Mouse (Mus musculus): ENCODE results near the gene Stk32b. TPM values are rescaled to one million over a fixed set of nuclear protein-coding genes. Genes with fewer than 3 reads are reported as not detected.

The Stk32b gene
- polyA plus RNA-seq, 1 experiment from 2014 or later = 0.43 TPM

GRCm38 (mm10) chr5:37659177-37659576, 57.8 kb downstream of the Stk32b start:
- Histone ChIP-seq H3K36me3 (ENCODE audit: insufficient read depth) (no peaks in the 10 kb centered on the region), H3K4me1 (ENCODE audit: insufficient read depth) (no peaks in the 10 kb centered on the region), H3K27ac (ENCODE audit: low read depth) (no peak overlapping the region), H3K9ac (no peak overlapping the region), H3K9me3 (ENCODE audit: low read depth, low read length) (no peaks in the 10 kb centered on the region), H3K4me3 (ENCODE audit: low read depth, low read length) (no peak overlapping the region), H3K4me2 (no peak overlapping the region), H3K27me3 (ENCODE audit: insufficient read depth, low read length) (no peaks in the 10 kb centered on the region)
- no peak for ATAC-seq (ENCODE audit: insufficient read depth)
- TF ChIP-seq CTCF (IDR thresholded peaks at IDR 0.05; ENCODE audit: low read depth) = no peak
- WGBS = 81% methylated on average over 4 of the region's 4 CpGs
- DNase-seq = no peak

- TF ChIP-seq CTCF (IDR thresholded peaks at IDR 0.05; ENCODE audit: low read depth) = no peak
- Histone ChIP-seq H3K4me2 (no peak overlapping the region), H3K27ac (ENCODE audit: low read depth) (no peak overlapping the region), H3K4me3 (ENCODE audit: low read depth, low read length) (no peak overlapping the region), H3K36me3 (ENCODE audit: insufficient read depth) (no peaks in the 10 kb centered on the region), H3K9ac (no peak overlapping the region), H3K9me3 (ENCODE audit: low read depth, low read length) (no peaks in the 10 kb centered on the region), H3K27me3 (ENCODE audit: insufficient read depth, low read length) (no peaks in the 10 kb centered on the region), H3K4me1 (ENCODE audit: insufficient read depth) (no peaks in the 10 kb centered on the region)
- WGBS = 77% methylated on average over 6 of the region's 6 CpGs
- DNase-seq (no peak), ATAC-seq (ENCODE audit: insufficient read depth) (no peak)
Measured at GRCm38 (mm10) chr5:37657741-37658140, 59.2 kb downstream of the Stk32b start.

- H3K4me3 ChIP-seq (ENCODE audit: low read depth, low read length) = no peak overlapping the region
- no peak for TF ChIP-seq CTCF (IDR thresholded peaks at IDR 0.05; ENCODE audit: low read depth)
- no peaks in the 10 kb centered on the region for H3K27me3 ChIP-seq (ENCODE audit: insufficient read depth, low read length)
- no peak overlapping the region for H3K9ac ChIP-seq
- no peak for ATAC-seq (ENCODE audit: insufficient read depth)
- H3K36me3 ChIP-seq (ENCODE audit: insufficient read depth) = no peaks in the 10 kb centered on the region
- H3K4me2 ChIP-seq = no peak overlapping the region
- 76% methylated on average over 5 of the region's 5 CpGs for WGBS
- no peaks in the 10 kb centered on the region for H3K9me3 ChIP-seq (ENCODE audit: low read depth, low read length)
- H3K27ac ChIP-seq (ENCODE audit: low read depth) = no peak overlapping the region
- H3K4me1 ChIP-seq (ENCODE audit: insufficient read depth) = 0 out of 2 replicates have a peak, but pooled peaks cover under 1% of the 10 kb centered on the region
- no peak for DNase-seq
Measured at GRCm38 (mm10) chr5:37655208-37655607, 61.8 kb downstream of the Stk32b start.

- H3K4me3 ChIP-seq (ENCODE audit: low read depth, low read length) = no peak overlapping the region
Measured at GRCm38 (mm10) chr5:37650681-37651211, 66.2 kb downstream of the Stk32b start.

GRCm38 (mm10) chr5:37650089-37650601, 66.8 kb downstream of the Stk32b start:
- WGBS = 72% methylated on average over 1 of the region's 1 CpGs
- Histone ChIP-seq H3K4me1 (ENCODE audit: insufficient read depth) (0 out of 2 replicates have a peak, but pooled peaks cover 2% of the 10 kb centered on the region), H3K9me3 (ENCODE audit: low read depth, low read length) (no peaks in the 10 kb centered on the region), H3K27ac (ENCODE audit: low read depth) (no peak overlapping the region), H3K4me3 (ENCODE audit: low read depth, low read length) (no peak overlapping the region), H3K27me3 (ENCODE audit: insufficient read depth, low read length) (no peaks in the 10 kb centered on the region), H3K36me3 (ENCODE audit: insufficient read depth) (no peaks in the 10 kb centered on the region), H3K9ac (no peak overlapping the region), H3K4me2 (no peak overlapping the region)
- no peak for ATAC-seq (ENCODE audit: insufficient read depth)
- DNase-seq = no peak
- TF ChIP-seq CTCF (IDR thresholded peaks at IDR 0.05; ENCODE audit: low read depth) = no peak

More at GRCm38 (mm10) chr5:37650681-37651211, 66.2 kb downstream of the Stk32b start:
- ATAC-seq (ENCODE audit: insufficient read depth) (peak; percentile 52; the same call in 1 of the 2 replicates), DNase-seq (peak; percentile 62)
- 43% methylated on average over 10 of the region's 10 CpGs for WGBS
- Histone ChIP-seq H3K36me3 (ENCODE audit: insufficient read depth) (no peaks in the 10 kb centered on the region), H3K27ac (ENCODE audit: low read depth) (no peak overlapping the region), H3K9ac (no peak overlapping the region), H3K27me3 (ENCODE audit: insufficient read depth, low read length) (no peaks in the 10 kb centered on the region), H3K9me3 (ENCODE audit: low read depth, low read length) (no peaks in the 10 kb centered on the region), H3K4me1 (ENCODE audit: insufficient read depth) (0 out of 2 replicates have a peak, but pooled peaks cover 2% of the 10 kb centered on the region), H3K4me2 (no peak overlapping the region)
- TF ChIP-seq CTCF (IDR thresholded peaks at IDR 0.05; ENCODE audit: low read depth) = no peak

- Histone ChIP-seq H3K27ac (ENCODE audit: low read depth) (no peak overlapping the region), H3K27me3 (ENCODE audit: insufficient read depth, low read length) (no peaks in the 10 kb centered on the region), H3K9ac (no peak overlapping the region), H3K36me3 (ENCODE audit: insufficient read depth) (no peaks in the 10 kb centered on the region), H3K4me2 (no peak overlapping the region), H3K4me1 (ENCODE audit: insufficient read depth) (no peaks in the 10 kb centered on the region), H3K9me3 (ENCODE audit: low read depth, low read length) (no peaks in the 10 kb centered on the region), H3K4me3 (ENCODE audit: low read depth, low read length) (no peak overlapping the region)
- DNase-seq (no peak), ATAC-seq (ENCODE audit: insufficient read depth) (no peak)
- WGBS = 86% methylated on average over 7 of the region's 7 CpGs
- TF ChIP-seq CTCF (IDR thresholded peaks at IDR 0.05; ENCODE audit: low read depth) = no peak
Measured at GRCm38 (mm10) chr5:37644082-37644481, 72.9 kb downstream of the Stk32b start.

GRCm38 (mm10) chr5:37642486-37642885, 74.5 kb downstream of the Stk32b start:
- WGBS = 78% methylated on average over 7 of the region's 7 CpGs
- Histone ChIP-seq H3K27me3 (ENCODE audit: insufficient read depth, low read length) (no peaks in the 10 kb centered on the region), H3K9me3 (ENCODE audit: low read depth, low read length) (no peaks in the 10 kb centered on the region), H3K4me2 (no peak overlapping the region), H3K4me3 (ENCODE audit: low read depth, low read length) (no peak overlapping the region), H3K4me1 (ENCODE audit: insufficient read depth) (no peaks in the 10 kb centered on the region), H3K27ac (ENCODE audit: low read depth) (no peak overlapping the region), H3K36me3 (ENCODE audit: insufficient read depth) (no peaks in the 10 kb centered on the region), H3K9ac (no peak overlapping the region)
- ATAC-seq (ENCODE audit: insufficient read depth) (no peak), DNase-seq (no peak)
- TF ChIP-seq CTCF (IDR thresholded peaks at IDR 0.05; ENCODE audit: low read depth) = no peak

All from lung, embryonic 14.5 days (tissue).